Mouse (Mus musculus): ENCODE data around the gene Rnase13. TPM values are rescaled to one million over a fixed set of nuclear protein-coding genes. Genes with fewer than 3 reads are reported as not detected.

The Rnase13 gene
- total RNA-seq, 2 experiments from 2014 or later = not detected

GRCm38 (mm10) chr14:51912391-51913061, 10.0 kb downstream of the Rnase13 start:
- Histone ChIP-seq H3K27ac (peak overlapping the region; percentile 91), H3K4me3 (peak overlapping the region; percentile 77)
- TF ChIP-seq CTCF (IDR thresholded peaks at IDR 0.05) = no peak
- intact Hi-C loops (cut with DNase I) = no loop called here
- DNase-seq (ENCODE audit: extremely low spot score in 1 of 2, low spot score in 2 of 2) = no peak

GRCm38 (mm10) chr14:51911301-51911700, 11.3 kb downstream of the Rnase13 start:
- Histone ChIP-seq H3K27ac (peak overlapping the region; percentile 24; the same call in 1 of the 2 replicates), H3K4me3 (peak overlapping the region; percentile 27)
- no peak for DNase-seq (ENCODE audit: extremely low spot score in 1 of 2, low spot score in 2 of 2)
- intact Hi-C loops (cut with DNase I) = no loop called here
- no peak for TF ChIP-seq CTCF (IDR thresholded peaks at IDR 0.05)

GRCm38 (mm10) chr14:51906102-51906501, 16.5 kb downstream of the Rnase13 start:
- intact Hi-C loops (cut with DNase I) = loop anchor here (10.0 kb wide), 1 partner anchor 199 kb away; the partner anchor contains the start of gene Hnrnpc
- TF ChIP-seq CTCF (IDR thresholded peaks at IDR 0.05) = no peak
- DNase-seq (ENCODE audit: extremely low spot score in 1 of 2, low spot score in 2 of 2) = no peak
- H3K27ac ChIP-seq = no peak overlapping the region
- no peak overlapping the region for H3K4me3 ChIP-seq

- no peak overlapping the region for H3K4me3 ChIP-seq
Measured at GRCm38 (mm10) chr14:51904706-51905105, 17.9 kb downstream of the Rnase13 start.

GRCm38 (mm10) chr14:51903782-51904181, 18.8 kb downstream of the Rnase13 start:
- intact Hi-C loops (cut with DNase I) = loop anchor here (1.0 to 10.0 kb wide), 4 partner anchors 27 to 201 kb away; partner anchors contain the start of gene Hnrnpc
- TF ChIP-seq CTCF (IDR thresholded peaks at IDR 0.05) = no peak
- Histone ChIP-seq H3K27ac (no peak overlapping the region), H3K4me3 (no peak overlapping the region)
- no peak for DNase-seq (ENCODE audit: extremely low spot score in 1 of 2, low spot score in 2 of 2)

More at GRCm38 (mm10) chr14:51904706-51905105, 17.9 kb downstream of the Rnase13 start:
- no peak overlapping the region for H3K27ac ChIP-seq
- TF ChIP-seq CTCF (IDR thresholded peaks at IDR 0.05) = peak; percentile 33
- DNase-seq (ENCODE audit: extremely low spot score in 1 of 2, low spot score in 2 of 2) = no peak
- intact Hi-C loops (cut with DNase I) = loop anchor here (5.0 to 10.0 kb wide), 2 partner anchors 38 to 200 kb away; partner anchors contain the start of gene Hnrnpc

GRCm38 (mm10) chr14:51902806-51903710, 19.5 kb downstream of the Rnase13 start:
- Histone ChIP-seq H3K27ac (no peak overlapping the region), H3K4me3 (no peak overlapping the region)
- peak; percentile 67 to 71 for DNase-seq (ENCODE audit: extremely low spot score in 1 of 2, low spot score in 2 of 2)
- intact Hi-C loops (cut with DNase I) = loop anchor here (1.0 to 10.0 kb wide), 5 partner anchors 27 to 202 kb away; partner anchors contain the start of gene Hnrnpc
- peak; percentile 92 for TF ChIP-seq CTCF (IDR thresholded peaks at IDR 0.05)

- DNase-seq (ENCODE audit: extremely low spot score in 1 of 2, low spot score in 2 of 2) = no peak
- no peak for TF ChIP-seq CTCF (IDR thresholded peaks at IDR 0.05)
- intact Hi-C loops (cut with DNase I) = no loop called here
- H3K27ac ChIP-seq = no peak overlapping the region
- no peak overlapping the region for H3K4me3 ChIP-seq
Measured at GRCm38 (mm10) chr14:51899351-51899750, 23.2 kb downstream of the Rnase13 start.

GRCm38 (mm10) chr14:51896539-51897170, 25.9 kb downstream of the Rnase13 start:
- TF ChIP-seq CTCF (IDR thresholded peaks at IDR 0.05) = no peak
- no peak for DNase-seq (ENCODE audit: extremely low spot score in 1 of 2, low spot score in 2 of 2)
- intact Hi-C loops (cut with DNase I) = no loop called here
- Histone ChIP-seq H3K4me3 (no peak overlapping the region), H3K27ac (no peak overlapping the region)

GRCm38 (mm10) chr14:51896019-51896418, 26.6 kb downstream of the Rnase13 start:
- TF ChIP-seq CTCF (IDR thresholded peaks at IDR 0.05) = no peak
- H3K4me3 ChIP-seq = no peak overlapping the region
- DNase-seq (ENCODE audit: extremely low spot score in 1 of 2, low spot score in 2 of 2) = no peak
- H3K27ac ChIP-seq = no peak overlapping the region
- intact Hi-C loops (cut with DNase I) = no loop called here

GRCm38 (mm10) chr14:51895071-51895470, 27.5 kb downstream of the Rnase13 start:
- Histone ChIP-seq H3K27ac (no peak overlapping the region), H3K4me3 (no peak overlapping the region)
- DNase-seq (ENCODE audit: extremely low spot score in 1 of 2, low spot score in 2 of 2) = no peak
- no peak for TF ChIP-seq CTCF (IDR thresholded peaks at IDR 0.05)
- intact Hi-C loops (cut with DNase I) = no loop called here

GRCm38 (mm10) chr14:51893809-51894208, 28.8 kb downstream of the Rnase13 start:
- Histone ChIP-seq H3K27ac (no peak overlapping the region), H3K4me3 (no peak overlapping the region)
- DNase-seq (ENCODE audit: extremely low spot score in 1 of 2, low spot score in 2 of 2) = no peak
- TF ChIP-seq CTCF (IDR thresholded peaks at IDR 0.05) = no peak
- intact Hi-C loops (cut with DNase I) = no loop called here
